Mouse (Mus musculus): ENCODE results near the gene Man1b1. TPM values are rescaled to one million over a fixed set of nuclear protein-coding genes. Genes with fewer than 3 reads are reported as not detected.

Man1b1 gene
- polyA plus RNA-seq, 1 experiment: 70.7 TPM

DNA sequence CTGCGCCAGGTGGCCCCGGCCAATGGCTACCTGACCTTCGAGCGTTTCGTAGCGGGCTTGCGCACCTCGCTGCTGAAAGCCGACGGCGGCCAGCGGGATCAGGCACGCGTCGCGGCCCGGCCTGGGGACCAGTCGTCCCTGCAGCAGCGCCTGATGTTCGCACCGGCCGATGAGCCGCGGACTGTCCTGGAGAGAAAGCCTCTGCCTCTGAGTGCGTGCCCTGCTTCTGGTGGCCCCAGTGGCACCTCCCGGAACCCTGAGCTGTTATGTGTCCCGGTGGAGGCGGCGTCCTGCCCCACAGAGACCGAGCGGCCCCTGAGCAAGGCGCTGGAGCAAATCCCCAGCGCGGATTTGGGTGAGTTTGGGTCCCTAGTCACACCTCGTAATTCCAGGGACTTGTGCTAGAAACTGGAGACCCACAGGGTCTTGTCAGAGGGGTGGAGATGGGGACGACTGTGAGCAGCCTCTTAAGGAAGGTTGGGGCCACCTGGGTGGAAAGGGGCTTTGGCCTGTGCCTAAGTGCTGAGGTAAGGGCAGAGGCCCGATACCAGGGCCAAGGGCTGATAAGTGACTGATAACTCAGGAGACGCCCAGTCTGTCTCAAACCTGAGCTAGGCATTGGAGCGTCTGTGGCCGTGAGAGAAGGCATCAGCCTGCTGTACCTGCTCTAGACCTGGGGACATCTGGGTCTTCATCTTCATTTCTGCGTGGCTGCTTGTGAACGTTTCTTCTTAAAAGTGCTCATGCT, 40.7 kb downstream of the Man1b1 start:
- Histone ChIP-seq H3K4me3 (ENCODE audit: insufficient read depth, low read length) (peak overlapping the region; percentile 73), H3K4me1 (ENCODE audit: control insufficient read depth, insufficient read depth, low read length) (no peaks in the 10 kb centered on the region), H3K27ac (ENCODE audit: insufficient read depth, low read length) (no peak overlapping the region)
- TF ChIP-seq POLR2A (IDR thresholded peaks at IDR 0.05; ENCODE audit: low read depth, low read length) (no peak), CTCF (IDR thresholded peaks at IDR 0.05; ENCODE audit: borderline replicate concordance, insufficient read depth, low read length) (no peak)

GRCm38 (mm10) chr2:25373431-25373830, 41.3 kb downstream of the Man1b1 start:
- Histone ChIP-seq H3K4me1 (ENCODE audit: control insufficient read depth, insufficient read depth, low read length) (no peaks in the 10 kb centered on the region), H3K4me3 (ENCODE audit: insufficient read depth, low read length) (peak overlapping the region; percentile 73), H3K27ac (ENCODE audit: insufficient read depth, low read length) (no peak overlapping the region)
- TF ChIP-seq POLR2A (IDR thresholded peaks at IDR 0.05; ENCODE audit: low read depth, low read length): no peak
- TF ChIP-seq CTCF (IDR thresholded peaks at IDR 0.05; ENCODE audit: borderline replicate concordance, insufficient read depth, low read length): no peak

DNA sequence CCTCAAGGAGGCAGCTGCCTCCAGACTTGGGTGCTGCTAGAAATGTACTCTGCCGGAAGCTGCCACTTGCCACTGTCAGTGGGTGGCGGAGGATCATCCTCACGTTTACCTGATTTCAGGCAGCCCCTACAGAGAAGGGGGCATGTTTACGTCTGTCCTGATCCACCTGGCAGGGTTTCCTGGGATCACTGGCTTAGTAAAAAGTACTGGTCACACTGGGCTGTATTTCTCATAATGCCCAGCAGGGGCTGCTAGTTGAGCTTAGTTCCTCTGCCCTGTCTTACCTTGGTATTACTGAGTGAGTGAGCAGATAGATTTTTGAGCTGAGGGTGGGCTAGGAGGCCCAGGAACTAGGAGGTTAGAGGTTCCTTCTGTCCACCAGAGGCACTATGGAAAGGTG, 44.5 kb downstream of the Man1b1 start:
- Histone ChIP-seq H3K4me3 (ENCODE audit: insufficient read depth, low read length) (no peak overlapping the region), H3K4me1 (ENCODE audit: control insufficient read depth, insufficient read depth, low read length) (no peaks in the 10 kb centered on the region), H3K27ac (ENCODE audit: insufficient read depth, low read length) (no peak overlapping the region)
- TF ChIP-seq POLR2A (IDR thresholded peaks at IDR 0.05; ENCODE audit: low read depth, low read length): no peak
- TF ChIP-seq CTCF (IDR thresholded peaks at IDR 0.05; ENCODE audit: borderline replicate concordance, insufficient read depth, low read length): peak; percentile 10; the same call in 1 of the 2 replicates

DNA sequence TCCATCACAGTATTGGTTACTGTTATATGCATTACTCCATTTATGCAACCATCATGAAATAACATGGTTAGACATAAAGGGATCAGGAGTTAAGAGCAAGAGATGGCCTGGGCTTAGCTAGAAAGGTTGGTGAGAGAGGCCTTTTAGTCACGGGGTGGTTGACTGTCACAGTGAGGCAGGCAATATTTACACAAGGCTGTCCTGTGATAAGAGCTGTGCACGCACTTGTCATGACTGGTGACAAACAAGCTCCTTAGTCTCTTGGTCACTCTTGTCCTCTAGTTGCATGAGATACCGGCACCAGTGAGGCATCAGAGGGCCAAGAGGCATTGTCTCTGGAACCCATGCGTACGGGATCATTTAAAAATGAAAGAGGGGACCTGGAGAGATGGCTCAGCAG, 52.4 kb downstream of the Man1b1 start:
- H3K4me1 ChIP-seq (ENCODE audit: control insufficient read depth, insufficient read depth, low read length): no peaks in the 10 kb centered on the region
- no peak for TF ChIP-seq CTCF (IDR thresholded peaks at IDR 0.05; ENCODE audit: borderline replicate concordance, insufficient read depth, low read length)
- no peak for TF ChIP-seq POLR2A (IDR thresholded peaks at IDR 0.05; ENCODE audit: low read depth, low read length)
- H3K4me3 ChIP-seq (ENCODE audit: insufficient read depth, low read length): no peak overlapping the region
- H3K27ac ChIP-seq (ENCODE audit: insufficient read depth, low read length): no peak overlapping the region

GRCm38 (mm10) chr2:25391266-25391665, 59.1 kb downstream of the Man1b1 start:
- peaks cover 9% of the 10 kb centered on the region for H3K4me1 ChIP-seq (ENCODE audit: control insufficient read depth, insufficient read depth, low read length)
- TF ChIP-seq POLR2A (IDR thresholded peaks at IDR 0.05; ENCODE audit: low read depth, low read length) (no peak), CTCF (IDR thresholded peaks at IDR 0.05; ENCODE audit: borderline replicate concordance, insufficient read depth, low read length) (no peak)
- H3K4me3 ChIP-seq (ENCODE audit: insufficient read depth, low read length): no peak overlapping the region
- H3K27ac ChIP-seq (ENCODE audit: insufficient read depth, low read length): no peak overlapping the region

- H3K4me3 ChIP-seq (ENCODE audit: insufficient read depth, low read length): no peak overlapping the region
- TF ChIP-seq POLR2A (IDR thresholded peaks at IDR 0.05; ENCODE audit: low read depth, low read length) (no peak), CTCF (IDR thresholded peaks at IDR 0.05; ENCODE audit: borderline replicate concordance, insufficient read depth, low read length) (no peak)
- no peak overlapping the region for H3K27ac ChIP-seq (ENCODE audit: insufficient read depth, low read length)
- H3K4me1 ChIP-seq (ENCODE audit: control insufficient read depth, insufficient read depth, low read length): peaks cover 9% of the 10 kb centered on the region
Measured at GRCm38 (mm10) chr2:25394281-25395221, 62.4 kb downstream of the Man1b1 start.

DNA sequence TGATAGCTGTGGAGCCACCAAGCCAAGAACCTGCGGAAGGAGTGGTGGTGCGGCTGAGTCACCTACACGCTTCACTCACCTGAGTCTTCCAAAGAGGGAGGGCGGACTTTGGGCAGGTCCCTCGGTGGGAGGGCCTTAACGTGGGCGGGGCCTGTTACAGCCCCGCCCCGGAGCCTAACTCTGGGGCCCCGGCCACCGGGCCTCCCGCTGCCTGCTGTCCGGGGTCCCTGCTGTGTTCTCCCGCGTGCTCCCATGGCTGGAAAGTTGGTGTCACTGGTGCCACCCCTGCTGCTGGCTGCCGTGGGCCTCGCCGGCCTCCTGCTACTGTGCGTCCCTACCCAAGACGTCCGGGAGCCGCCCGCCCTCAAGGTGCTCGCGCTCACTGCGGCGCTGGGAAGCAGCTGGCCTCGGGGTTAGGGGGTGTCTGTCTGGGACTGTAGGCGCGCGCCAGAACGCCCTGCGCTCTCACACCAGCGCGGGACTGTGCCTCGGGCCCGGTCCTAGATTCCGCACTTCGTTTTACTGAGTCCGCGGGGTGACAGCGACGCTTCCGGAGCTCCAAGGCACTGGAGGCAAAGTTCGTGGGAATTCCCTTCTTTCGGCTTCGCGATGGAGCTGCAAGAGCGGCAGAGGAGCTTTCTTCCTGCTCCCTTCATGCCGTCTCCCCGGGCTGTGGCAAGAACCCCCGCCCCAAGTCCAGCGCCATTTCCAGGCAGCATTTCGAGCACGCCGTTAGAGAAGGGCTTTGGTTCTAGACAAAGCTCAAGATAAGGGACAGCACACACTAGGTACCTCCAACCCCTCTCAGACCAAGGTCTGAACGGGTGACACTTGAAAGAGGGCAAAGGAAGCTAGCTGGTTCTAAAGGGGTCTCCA, 63.8 kb downstream of the Man1b1 start, which contains the start of gene Entpd2:
Gene Entpd2 (plus strand): TSS at position 154 of the 876 bp plus-strand sequence.
- H3K4me3 ChIP-seq (ENCODE audit: insufficient read depth, low read length): peak within 1 kb of the TSS; percentile 13; the same call in 1 of the 2 replicates
- no peak within 1 kb of the TSS for H3K27ac ChIP-seq (ENCODE audit: insufficient read depth, low read length)
- peaks cover 9% of the 10 kb centered on the region for H3K4me1 ChIP-seq (ENCODE audit: control insufficient read depth, insufficient read depth, low read length)
- no peak for TF ChIP-seq CTCF (IDR thresholded peaks at IDR 0.05; ENCODE audit: borderline replicate concordance, insufficient read depth, low read length)
- no peak for TF ChIP-seq POLR2A (IDR thresholded peaks at IDR 0.05; ENCODE audit: low read depth, low read length)

GRCm38 (mm10) chr2:25396597-25396983, 64.5 kb downstream of the Man1b1 start:
- H3K4me1 ChIP-seq (ENCODE audit: control insufficient read depth, insufficient read depth, low read length): peaks cover 9% of the 10 kb centered on the region
- TF ChIP-seq POLR2A (IDR thresholded peaks at IDR 0.05; ENCODE audit: low read depth, low read length) (no peak), CTCF (IDR thresholded peaks at IDR 0.05; ENCODE audit: borderline replicate concordance, insufficient read depth, low read length) (no peak)
- no peak overlapping the region for H3K27ac ChIP-seq (ENCODE audit: insufficient read depth, low read length)
- no peak overlapping the region for H3K4me3 ChIP-seq (ENCODE audit: insufficient read depth, low read length)

GRCm38 (mm10) chr2:25397010-25397409, 64.9 kb downstream of the Man1b1 start:
- Histone ChIP-seq H3K27ac (ENCODE audit: insufficient read depth, low read length) (no peak overlapping the region), H3K4me3 (ENCODE audit: insufficient read depth, low read length) (no peak overlapping the region), H3K4me1 (ENCODE audit: control insufficient read depth, insufficient read depth, low read length) (peaks cover 9% of the 10 kb centered on the region)
- TF ChIP-seq CTCF (IDR thresholded peaks at IDR 0.05; ENCODE audit: borderline replicate concordance, insufficient read depth, low read length): no peak
